Mouse (Mus musculus) spleen, embryonic (tissue): ENCODE measurements around the gene Crip2.

ENCODE experiments used
- CTCF ChIA-PET: fragments of 350-600 bp; sonication (Branson Sonifier 250); formaldehyde crosslinking; loops from one replicate; lab custom pipeline; 2022; lab: Charles Lee

Gene Crip2

DNA sequence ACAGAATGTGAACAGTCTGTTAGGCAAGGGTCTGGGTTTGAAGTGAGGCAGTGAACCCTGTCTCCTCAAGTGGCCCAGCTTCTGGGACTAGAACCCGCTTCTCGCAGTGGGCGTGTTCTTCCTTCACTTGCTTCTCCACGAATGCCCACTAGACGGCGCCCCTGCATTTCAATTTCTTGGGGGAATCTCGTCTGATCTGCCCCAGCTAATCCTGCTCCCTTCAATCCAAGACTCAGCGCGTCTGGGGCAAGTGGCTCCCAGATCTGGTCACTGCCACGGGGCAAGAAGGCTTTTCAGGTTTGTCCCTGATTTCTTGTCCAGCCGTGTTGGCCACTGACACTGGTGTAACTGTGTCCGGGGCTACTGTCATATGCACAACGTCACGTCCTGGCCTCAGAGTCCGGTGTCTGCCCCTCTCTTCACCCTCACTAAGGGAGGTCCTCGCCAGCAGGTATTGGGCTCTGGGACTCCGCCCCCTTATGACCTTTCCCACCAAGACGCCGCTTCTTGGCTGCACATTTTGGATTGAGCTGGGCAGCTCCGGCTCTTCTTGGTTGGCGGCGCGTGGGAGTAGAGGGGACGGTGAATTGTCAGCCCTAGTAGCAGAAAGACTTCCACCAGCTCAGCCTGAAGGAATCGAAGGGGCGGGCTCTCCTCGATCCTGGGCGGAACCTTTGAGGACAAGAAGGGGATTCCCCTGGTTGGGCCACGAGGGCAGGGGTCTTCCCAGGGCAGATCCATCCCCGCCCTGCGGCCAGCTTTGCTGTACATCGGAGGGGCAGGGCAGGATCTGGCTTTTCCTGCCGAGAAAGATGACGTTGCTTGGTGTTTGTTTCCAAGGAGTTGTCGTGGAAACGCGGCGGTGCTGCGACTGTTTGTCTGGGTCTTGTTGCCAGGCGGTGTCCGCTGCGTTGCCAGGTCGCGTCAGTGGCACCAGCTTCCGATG, 6.3 kb downstream of the Crip2 start, which contains the start of gene Crip1:
Crip1 (plus strand) TSS at position 205 of the 946 bp plus-strand sequence.
- CTCF ChIA-PET: interaction anchor here (0.6 to 2.1 kb wide), 5 partner anchors 9 to 76 kb away, joined by 3 to 10 read pairs (median 3); partner anchors contain the start of gene Tedc1

DNA sequence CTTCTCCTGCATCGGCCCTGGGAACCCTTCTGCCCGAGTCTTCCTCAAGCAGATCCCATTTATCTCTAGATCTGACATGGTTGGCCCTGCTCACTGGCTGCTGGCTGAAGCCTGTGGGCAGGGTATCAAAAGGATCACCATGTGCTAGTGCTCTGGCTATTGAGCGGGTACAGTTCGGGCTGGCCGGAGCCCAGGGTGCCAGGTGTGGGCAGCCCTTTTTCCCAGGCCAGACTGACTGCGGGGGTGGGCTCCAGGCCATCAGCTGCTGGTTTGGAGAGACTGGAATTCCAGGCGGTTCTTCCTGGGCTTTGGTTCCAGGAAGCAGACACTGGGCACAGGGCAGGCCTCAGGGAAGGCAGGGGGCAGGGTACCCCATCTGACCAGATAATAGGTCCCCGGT, 7.4 kb downstream of the Crip2 start:
- CTCF ChIA-PET: interaction anchor here (1.0 to 1.7 kb wide), 2 partner anchors 17 to 40 kb away, joined by 3 to 8 read pairs; no protein-coding TSS in a partner anchor

DNA sequence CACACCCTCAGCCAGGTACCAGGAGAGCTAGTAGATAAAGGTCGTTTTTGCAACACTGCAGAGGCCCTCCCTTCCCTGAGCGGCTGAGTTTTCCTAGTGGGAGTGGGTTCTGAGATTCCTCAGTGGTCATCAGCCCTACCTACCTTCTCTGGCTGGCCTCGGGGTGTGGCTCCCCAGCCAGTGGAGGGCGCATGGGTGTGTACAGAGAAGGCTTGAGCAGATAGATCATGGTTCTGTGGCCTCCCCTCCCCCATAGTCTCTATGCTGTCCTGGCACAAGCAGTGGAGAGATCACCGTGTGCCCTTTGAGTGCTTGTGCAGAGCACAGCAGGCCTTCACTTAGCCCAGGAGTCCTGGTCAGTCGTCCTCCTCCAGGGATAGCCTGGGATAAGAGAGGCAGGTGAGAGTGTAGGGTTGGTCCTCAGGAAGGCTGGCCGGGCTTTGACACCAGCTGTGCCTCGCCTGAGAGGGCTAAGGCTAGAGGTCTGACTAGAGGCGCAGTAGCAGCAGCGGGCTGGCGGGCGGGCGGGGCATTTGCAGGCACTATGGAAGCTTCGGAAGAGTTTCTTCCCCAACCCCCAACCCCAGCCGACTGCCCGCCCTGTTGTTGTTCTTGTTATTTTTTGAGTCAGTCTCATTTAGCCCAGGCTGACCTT, 8.5 kb downstream of the Crip2 start:
- CTCF ChIA-PET: interaction anchor here (0.5 to 1.7 kb wide), 3 partner anchors 39 to 1501 kb away, joined by 4 to 8 read pairs (median 6); no protein-coding TSS in a partner anchor

DNA sequence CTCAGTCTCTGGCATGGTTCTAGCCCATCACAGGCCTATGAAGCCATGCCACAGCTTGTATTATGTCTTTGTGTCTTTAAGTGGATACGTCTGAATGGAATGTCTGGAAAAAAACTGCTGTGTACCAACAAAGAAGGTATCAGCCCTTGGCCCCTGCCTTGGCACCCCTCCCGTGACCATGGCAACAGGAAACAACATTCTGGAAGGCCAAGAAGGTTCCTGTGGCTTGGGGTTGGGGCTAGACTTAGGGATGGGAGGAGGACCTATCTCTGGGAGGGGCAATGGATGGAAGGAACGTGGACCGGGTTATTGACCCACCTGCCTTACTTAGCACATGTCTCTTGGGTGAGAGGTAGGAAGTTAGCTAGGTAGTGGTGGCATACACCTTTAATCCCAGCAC, 9.3 kb downstream of the Crip2 start:
- CTCF ChIA-PET: interaction anchor here (0.5 to 1.7 kb wide), 4 partner anchors 38 to 1500 kb away, joined by 3 to 15 read pairs (median 6); no protein-coding TSS in a partner anchor

DNA sequence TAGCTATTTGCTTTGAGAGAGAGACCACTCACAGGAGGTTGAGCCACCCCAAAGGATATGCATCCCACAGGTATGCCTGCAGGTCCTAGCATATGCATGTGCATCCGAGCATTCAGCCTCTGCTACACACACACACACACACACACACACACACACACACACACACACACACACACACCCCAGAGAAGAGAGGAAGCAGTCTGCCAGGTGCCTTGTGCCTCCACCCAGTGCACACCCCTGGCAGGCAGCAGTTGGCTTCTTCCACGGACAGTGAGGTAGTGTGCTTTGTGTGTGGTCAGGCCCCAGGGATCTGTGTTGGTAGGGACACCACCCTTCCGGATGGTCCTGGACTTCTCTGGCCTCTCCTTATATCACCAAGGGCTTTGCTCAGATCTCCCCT, 9.9 kb downstream of the Crip2 start:
- CTCF ChIA-PET: interaction anchor here (0.7 to 1.6 kb wide), 3 partner anchors 11 to 341 kb away, joined by 3 to 15 read pairs (median 5); no protein-coding TSS in a partner anchor

DNA sequence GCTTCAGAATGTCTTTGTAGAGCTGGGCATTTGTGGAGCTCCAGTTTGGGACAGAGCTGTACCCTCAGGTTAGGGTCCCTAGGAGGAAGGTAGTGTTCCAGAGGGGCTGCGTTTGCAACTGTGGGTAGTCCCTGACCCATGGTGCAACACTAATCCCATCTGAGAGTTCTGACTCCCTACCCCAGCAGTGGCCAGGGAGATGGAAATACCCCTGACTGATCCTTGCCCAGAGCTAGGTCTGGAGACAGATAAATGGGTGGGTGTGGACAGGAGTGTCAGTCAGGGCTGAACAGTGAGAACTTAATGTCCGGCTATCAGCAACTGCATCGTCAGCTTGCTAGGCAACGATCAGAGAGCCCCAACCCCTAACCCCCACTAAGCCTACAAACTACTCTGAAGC, 10.6 kb downstream of the Crip2 start:
- CTCF ChIA-PET: interaction anchor here (1.6 kb wide), 1 partner anchor 10 kb away, joined by 5 read pairs; no protein-coding TSS in a partner anchor

DNA sequence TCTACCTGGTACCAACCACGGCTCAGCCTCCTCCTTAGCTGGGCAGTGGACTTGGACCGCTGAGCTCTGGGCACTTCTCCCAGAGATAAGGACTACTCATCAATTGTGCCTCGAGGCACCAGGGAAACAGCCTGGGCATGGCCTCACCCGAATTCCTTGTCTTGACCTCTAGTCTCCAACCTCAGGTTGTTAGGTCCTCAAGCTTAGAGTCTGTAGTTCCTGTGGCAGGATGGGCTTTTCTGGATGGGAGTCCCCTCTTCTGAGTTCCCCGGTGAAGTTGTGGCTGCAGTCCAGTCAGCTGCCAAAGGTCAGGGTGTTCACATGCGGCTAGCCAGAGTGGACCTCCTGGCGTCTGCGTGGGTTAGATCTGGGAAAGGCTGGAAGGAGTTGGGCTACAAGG, 11.0 kb downstream of the Crip2 start:
- CTCF ChIA-PET: interaction anchor here (1.6 kb wide), 1 partner anchor 10 kb away, joined by 5 read pairs; no protein-coding TSS in a partner anchor

DNA sequence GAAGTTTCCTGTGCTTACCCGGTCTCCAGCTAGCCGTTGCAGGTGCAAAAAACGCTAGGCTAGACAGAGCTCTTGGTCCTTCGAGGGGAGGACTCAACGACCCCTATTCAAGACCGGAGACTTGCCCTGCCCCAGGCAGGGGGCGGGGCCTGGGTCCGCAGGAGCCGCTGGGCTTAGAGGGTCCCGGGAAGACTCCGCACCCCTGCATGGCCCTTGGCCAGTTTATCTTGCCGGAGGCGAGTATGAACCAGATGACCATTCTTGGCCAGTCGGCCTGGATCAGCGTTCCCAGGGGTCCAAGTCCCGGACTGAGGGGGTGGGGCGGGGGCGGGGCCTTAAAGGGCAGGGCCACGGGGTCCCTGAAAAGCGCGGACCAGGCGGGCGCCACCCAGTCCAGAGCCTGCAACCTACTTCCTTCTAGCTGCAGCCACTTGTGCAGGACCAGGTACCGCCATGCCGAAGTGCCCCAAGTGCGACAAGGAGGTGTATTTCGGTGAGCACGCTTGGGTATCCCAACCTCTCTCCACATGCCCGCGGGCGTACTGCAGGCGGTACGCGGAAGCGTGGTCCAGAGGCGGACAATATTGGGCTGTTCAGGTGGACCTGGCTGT, 11.7 kb downstream of the Crip2 start:
- CTCF ChIA-PET: interaction anchor here (1.6 kb wide), 1 partner anchor 9 kb away, joined by 5 read pairs; no protein-coding TSS in a partner anchor

DNA sequence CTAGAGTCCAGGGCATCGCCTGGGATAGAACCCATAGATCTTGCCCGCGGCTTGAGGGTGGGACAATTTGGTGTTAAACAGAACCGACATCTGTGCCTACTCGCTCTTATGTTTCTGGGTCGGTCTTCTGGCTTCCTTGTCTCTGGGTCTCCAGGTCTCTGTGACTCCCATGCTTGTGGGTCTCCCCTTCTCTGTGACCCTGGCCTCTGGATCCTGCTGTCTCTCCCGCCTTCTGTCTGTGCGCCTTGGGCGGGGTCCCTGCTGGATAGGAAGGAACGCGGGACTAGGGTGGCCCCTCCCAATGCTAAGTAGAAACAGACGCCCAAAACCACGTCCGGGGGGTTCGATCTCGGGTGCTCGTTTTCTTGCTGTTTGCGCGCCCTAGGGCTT, 12.2 kb downstream of the Crip2 start:
- CTCF ChIA-PET: no interaction called here

DNA sequence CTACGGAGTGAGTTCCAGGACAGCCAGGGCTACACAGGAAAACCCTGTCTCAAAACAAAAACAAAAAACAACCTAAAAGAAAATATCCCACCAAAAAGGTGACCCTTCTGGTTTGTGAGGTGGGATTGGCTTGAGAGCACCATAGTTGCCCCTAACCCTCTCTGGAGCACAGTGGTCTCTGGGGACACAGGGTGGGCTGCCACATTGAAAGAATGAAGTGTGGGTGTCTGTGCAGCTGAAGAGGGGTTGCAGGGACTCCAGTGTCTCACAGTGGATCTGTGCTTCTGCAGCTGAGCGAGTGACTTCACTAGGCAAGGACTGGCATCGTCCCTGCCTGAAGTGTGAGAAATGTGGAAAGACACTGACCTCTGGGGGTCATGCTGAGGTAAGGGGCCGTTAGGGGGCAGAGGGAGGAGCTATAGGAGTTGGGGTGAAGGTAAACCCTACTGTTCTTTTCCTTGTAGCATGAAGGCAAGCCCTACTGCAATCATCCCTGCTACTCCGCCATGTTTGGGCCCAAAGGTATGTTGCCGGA, 13.0 kb downstream of the Crip2 start:
- CTCF ChIA-PET: interaction anchor here (0.6 to 1.2 kb wide), 2 partner anchors 18 to 524 kb away, joined by 3 to 8 read pairs; no protein-coding TSS in a partner anchor

DNA sequence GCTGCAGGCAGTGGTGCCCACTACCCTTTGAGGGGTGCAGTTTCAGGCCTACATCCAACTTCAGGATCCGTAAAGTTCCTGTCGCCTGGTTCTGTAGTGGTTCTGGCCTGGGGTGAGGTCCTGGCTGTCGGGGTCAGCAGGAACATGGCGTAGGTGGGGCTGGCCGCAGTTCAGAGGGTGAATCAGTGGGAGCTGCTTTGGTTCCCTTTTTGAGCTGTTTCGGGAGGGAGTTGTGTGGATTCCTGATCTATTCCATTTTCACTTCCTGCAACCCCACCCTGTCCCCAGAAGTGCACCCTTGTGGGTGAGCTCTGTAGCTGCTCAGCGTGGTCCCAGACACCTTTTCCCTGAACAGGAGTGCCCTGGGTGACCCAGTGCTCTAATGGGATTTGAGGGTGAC, 13.9 kb downstream of the Crip2 start:
- CTCF ChIA-PET: interaction anchor here (1.2 to 2.6 kb wide), 3 partner anchors 8 to 50 kb away, joined by 3 to 10 read pairs (median 3); partner anchors contain the start of gene Crip1

DNA sequence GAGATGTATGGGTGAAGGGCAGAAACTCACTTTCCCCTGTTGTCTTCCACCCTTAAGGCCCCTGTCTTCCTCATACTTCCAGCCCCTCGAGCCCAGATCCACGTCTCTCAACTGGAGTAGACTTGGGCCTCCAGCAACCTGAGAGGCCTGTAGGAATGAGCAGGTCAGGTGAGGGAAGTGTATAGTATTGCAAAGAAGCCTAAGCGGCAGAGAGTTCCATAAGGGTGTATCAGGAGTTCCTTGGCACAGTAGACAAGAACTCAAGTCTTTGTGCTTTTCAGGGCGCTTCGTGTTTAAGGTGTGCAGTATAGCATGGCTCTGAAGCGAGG, 14.7 kb downstream of the Crip2 start:
- CTCF ChIA-PET: interaction anchor here (1.5 to 2.6 kb wide), 3 partner anchors 9 to 50 kb away, joined by 3 to 10 read pairs (median 7); partner anchors contain the start of genes Crip1 and Crip2

DNA sequence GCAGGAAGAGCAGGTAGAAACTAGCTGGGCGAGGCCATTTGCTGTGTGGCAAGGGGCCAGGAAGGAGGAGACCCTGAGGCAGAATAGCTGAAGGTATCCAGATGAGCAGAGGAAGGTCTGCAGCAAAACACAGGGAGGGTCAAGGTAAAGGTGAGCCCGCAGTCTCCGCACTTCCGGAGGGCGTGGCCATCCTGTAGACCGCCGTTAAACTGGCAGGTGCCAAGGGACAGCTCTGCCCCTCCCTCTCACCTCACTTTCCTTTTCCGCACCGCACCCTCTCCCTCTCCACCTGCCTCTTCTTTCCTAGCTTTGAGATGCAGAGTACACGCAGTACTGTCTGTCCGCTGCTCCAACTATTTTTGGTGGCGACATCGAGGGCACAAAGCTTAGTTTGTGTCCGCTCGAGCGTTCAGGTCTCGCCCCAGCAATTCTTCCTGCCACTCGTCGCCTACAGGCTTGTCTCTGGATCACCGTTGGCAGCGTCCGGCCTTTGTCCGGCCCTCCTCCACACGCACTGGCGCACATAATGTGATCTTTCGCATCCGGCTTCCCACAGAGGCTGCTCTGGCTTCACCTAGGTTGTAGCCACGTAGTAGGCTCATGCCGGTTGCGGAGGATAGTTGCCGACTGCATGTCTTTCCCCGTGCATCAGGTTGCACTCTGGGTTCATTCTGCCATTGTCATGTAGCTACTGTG, 15.2 kb downstream of the Crip2 start:
- CTCF ChIA-PET: interaction anchor here (1.1 to 2.6 kb wide), 4 partner anchors 9 to 58 kb away, joined by 3 to 10 read pairs (median 8); partner anchors contain the start of genes Crip1 and Crip2

DNA sequence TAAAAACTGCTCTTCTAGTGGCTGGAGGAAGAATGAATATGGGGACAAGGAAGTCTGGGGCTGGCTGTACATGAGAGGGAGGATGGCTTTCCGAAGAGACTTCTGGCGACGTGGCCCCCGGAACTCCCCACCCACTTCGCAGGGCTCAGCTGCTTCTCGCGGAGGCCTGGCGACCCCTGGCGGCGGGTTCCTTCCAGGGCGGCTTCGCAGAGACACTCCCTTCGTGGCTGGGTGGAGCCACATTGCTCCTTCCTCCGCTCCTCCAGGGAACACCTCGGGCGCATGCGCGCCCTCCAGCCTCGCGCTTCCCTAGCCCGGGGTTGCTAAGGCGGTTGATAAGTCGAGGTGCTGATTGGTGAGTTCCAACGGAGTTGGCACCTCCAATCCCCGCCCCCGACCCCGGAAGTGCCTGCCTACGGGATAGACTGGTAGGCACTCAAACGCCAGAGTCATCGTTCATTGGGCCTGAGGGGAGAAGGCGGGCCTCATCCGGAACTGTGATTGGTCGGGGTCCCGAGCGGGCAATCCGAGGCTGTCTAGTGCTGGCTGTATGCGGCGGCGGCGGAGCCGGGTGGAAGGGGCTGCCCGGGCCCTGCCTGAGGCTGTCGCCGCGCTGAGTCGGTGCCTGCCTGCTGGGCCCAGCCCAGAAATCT, 16.0 kb downstream of the Crip2 start, which contains the start of gene Tedc1:
Tedc1 (plus strand) TSS at position 535 of the 653 bp plus-strand sequence.
- CTCF ChIA-PET: interaction anchor here (1.1 to 2.6 kb wide), 3 partner anchors 10 to 59 kb away, joined by 7 to 10 read pairs (median 10); partner anchors contain the start of genes Crip1 and Crip2

DNA sequence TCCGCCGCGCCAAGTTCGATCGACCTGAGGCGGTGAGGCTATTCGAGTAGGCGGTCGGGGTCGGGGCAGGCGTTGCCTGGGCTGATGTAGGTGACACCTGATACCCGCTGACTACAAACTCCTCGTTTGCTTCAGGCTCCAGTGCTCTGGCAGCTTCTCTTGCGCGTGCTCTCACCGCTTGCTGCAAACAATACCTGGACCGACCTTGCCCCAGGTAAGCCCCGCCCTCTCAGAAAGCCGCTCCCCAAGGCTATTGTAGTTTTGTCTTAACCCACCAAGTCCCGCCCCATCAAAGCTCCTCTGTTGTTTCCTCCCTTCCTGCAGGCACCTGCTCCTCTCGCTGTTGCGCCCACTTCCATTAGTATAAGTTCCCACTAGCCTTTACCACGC, 16.5 kb downstream of the Crip2 start:
- CTCF ChIA-PET: no interaction called here

DNA sequence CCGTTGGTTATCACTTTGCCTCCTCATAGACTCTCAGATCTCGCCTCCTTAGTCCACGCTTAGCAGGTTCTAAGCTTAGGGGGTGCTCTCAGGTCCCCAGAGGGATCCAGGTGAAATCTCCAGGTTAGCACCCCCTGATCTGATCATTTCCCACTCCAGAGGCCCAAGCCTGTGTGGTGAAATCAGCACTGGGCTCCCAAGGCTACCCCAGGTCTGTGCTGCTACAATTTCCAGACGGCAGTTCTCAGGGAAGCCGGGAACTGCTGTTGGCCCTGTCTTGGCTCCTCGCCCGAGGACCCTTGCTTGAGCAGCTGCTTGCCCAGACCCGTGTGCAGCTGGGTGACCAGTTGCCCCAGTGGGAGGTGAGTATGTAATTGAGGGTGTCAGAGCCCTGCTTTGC, 17.0 kb downstream of the Crip2 start:
- CTCF ChIA-PET: no interaction called here

DNA sequence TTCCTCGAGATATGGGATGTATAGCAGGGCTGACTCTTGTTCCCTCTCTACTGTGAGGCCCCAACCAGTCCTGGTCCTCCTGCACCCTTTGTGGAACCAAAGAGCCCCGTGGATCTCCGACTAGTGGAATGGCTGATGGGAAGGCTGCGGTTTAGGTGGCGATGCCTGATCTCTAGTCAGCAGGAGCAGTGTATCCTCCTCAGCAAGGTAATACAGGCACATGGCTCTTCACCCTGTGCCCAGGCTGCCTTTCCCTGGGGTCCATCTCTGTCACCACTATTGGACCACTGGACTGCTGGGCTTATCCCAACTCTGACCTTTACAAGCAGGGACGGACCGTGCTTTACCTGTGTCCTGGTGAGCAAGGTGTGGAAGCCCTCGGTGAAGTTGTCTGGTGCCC, 17.5 kb downstream of the Crip2 start:
- CTCF ChIA-PET: no interaction called here

DNA sequence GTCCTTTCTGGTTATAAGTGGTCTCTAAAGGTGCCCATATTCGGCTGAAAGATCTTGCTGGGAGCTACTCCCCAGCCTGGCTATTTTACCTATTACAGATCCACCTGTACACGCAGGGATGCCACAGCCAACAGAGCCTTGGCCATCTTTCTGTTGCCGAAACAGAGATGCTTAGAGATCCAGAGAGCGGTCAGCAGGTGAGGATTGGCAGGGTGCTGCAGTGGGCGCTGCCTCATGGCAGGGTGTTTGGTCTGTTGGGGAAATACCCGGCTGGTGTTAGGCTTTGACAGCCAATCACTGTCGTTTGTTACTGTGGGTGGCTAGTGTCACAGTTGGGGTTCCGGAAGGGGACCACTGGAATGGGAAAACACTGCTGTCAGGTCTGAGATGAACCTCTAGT, 17.9 kb downstream of the Crip2 start:
- CTCF ChIA-PET: no interaction called here

DNA sequence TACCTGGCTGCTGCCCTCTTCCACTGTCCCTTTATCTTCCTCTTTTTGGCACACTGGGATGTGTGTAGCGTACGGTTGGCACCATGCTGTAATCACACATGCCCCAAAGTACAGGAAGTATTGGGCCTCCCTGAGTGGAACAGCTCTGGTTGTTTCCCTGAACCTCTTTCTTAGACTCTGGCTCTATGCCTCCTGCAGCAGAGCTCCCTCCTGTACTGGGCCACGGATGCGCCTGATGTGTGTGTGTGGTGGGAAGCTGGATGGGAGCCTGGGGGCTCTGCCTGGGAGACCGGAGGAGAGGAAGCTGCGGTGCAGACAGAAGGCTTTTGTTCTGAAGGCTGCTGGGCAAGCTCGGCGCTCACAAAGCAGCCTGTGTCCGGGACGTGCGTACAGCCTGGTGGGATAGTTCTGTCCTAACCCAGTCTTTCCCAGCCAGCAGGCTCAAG, 23.5 kb downstream of the Crip2 start:
- CTCF ChIA-PET: interaction anchor here (0.6 kb wide), 1 partner anchor 49 kb away, joined by 4 read pairs; no protein-coding TSS in a partner anchor
